In the genomic region with DNA sequence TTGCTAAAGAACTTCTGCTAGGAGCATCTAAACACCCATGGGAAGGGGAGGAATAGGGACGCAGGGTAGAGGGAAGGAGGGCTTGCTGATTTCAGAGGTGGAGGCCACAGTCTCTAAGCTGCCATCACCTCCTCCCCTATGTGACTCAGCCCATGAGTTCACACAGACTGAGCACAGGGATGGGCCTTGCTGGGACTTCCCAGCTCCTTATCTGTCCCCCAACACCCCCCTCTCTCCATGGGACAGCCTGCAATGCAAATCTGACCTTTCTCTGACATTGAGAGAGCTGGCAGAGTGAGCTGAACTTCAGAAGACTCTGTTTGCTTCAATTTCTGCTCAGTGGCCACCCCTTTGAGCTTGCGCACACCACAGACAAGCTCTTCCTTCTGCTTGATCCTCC, we compare ENCODE assay signal across 22 mouse cellular contexts. TPM values are rescaled to one million over a fixed set of nuclear protein-coding genes. Genes with fewer than 3 reads are reported as not detected.
A peak's percentile ranks its signal among the peaks of the same experiment; 100 is the strongest.
DNase-seq lines count a peak whose midpoint lies in the region; ATAC-seq and TF ChIP-seq lines count a peak whose summit lies in the region.
"Had no signal": no experiment of that assay in that cellular context is flagged by ENCODE, and none has a peak within 500 bp of the region (broad histone marks: within the 10 kb centered on the region; RNA-seq: fewer than 3 reads in every experiment).

No protein-coding gene starts in this region.

- peak overlapping the region; percentile 7; the same call in 1 of the 2 replicates for H3K9ac ChIP-seq in heart, embryonic 12.5 days
- no peak overlapping the region for H3K9ac ChIP-seq in intestine, embryonic 14.5 days (ENCODE audit: low read length)
- no peak overlapping the region for H3K9ac ChIP-seq in intestine, postnatal 0 days (ENCODE audit: low read depth, low read length)
- H3K9ac ChIP-seq: forebrain, embryonic 15.5 days; hindbrain, embryonic 13.5 days; midbrain, embryonic 15.5 days; neural tube, embryonic 12.5 days had no signal

- no peaks in the 10 kb centered on the region for H3K36me3 ChIP-seq in heart, embryonic 12.5 days
- H3K36me3 ChIP-seq in intestine, embryonic 14.5 days (ENCODE audit: control insufficient read depth, insufficient read depth, low read length) = no peaks in the 10 kb centered on the region
- H3K36me3 ChIP-seq in intestine, postnatal 0 days (ENCODE audit: control insufficient read depth, insufficient read depth) = no peaks in the 10 kb centered on the region
- H3K36me3 ChIP-seq: forebrain, embryonic 15.5 days; G1E; hindbrain, embryonic 13.5 days; midbrain, embryonic 15.5 days; neural tube, embryonic 12.5 days had no signal

- H3K27me3 ChIP-seq in heart, embryonic 12.5 days (replicated peaks) = no peaks in the 10 kb centered on the region
- no peaks in the 10 kb centered on the region for H3K27me3 ChIP-seq in intestine, embryonic 14.5 days (replicated peaks; ENCODE audit: control insufficient read depth, insufficient read depth, low read length)
- no peaks in the 10 kb centered on the region for H3K27me3 ChIP-seq in intestine, postnatal 0 days (replicated peaks; ENCODE audit: control insufficient read depth, insufficient read depth, low read length)
- H3K27me3 ChIP-seq: forebrain, embryonic 15.5 days; hindbrain, embryonic 13.5 days; midbrain, embryonic 15.5 days; neural tube, embryonic 12.5 days had no signal

- WGBS in heart, embryonic 12.5 days = 46% methylated on average over 2 of the region's 2 CpGs
- WGBS in intestine, embryonic 14.5 days = 88% methylated on average over 2 of the region's 2 CpGs
- 98% methylated on average over 2 of the region's 2 CpGs for WGBS in intestine, postnatal 0 days

- H3K9me3 ChIP-seq in heart, embryonic 12.5 days (replicated peaks) = no peaks in the 10 kb centered on the region
- no peaks in the 10 kb centered on the region for H3K9me3 ChIP-seq in intestine, embryonic 14.5 days (ENCODE audit: control insufficient read depth, low read length)
- H3K9me3 ChIP-seq in intestine, postnatal 0 days (ENCODE audit: control insufficient read depth) = no peaks in the 10 kb centered on the region
- H3K9me3 ChIP-seq: forebrain, embryonic 15.5 days; G1E; hindbrain, embryonic 13.5 days; midbrain, embryonic 15.5 days; neural tube, embryonic 12.5 days had no signal

- no peak for TF ChIP-seq CTCF in intestine, postnatal 0 days (IDR thresholded peaks at IDR 0.05; ENCODE audit: low read depth)
- TF ChIP-seq CTCF in layer of hippocampus, adult 2 months (conservative IDR thresholded peaks at IDR 0.05) = no peak

- peaks cover 63% of the 10 kb centered on the region for H3K4me1 ChIP-seq in heart, embryonic 12.5 days (replicated peaks)
- H3K4me1 ChIP-seq in intestine, embryonic 14.5 days (replicated peaks; ENCODE audit: control insufficient read depth, insufficient read depth, low read length) = no peaks in the 10 kb centered on the region; the same call in 1 of the 2 replicates
- 0 out of 2 replicates have a peak, but pooled peaks cover 7% of the 10 kb centered on the region for H3K4me1 ChIP-seq in intestine, postnatal 0 days (replicated peaks; ENCODE audit: control insufficient read depth, insufficient read depth, low read length)

- peak overlapping the region; percentile 65 for H3K27ac ChIP-seq in heart, embryonic 12.5 days (ENCODE audit: poor library complexity, severe bottlenecking)
- H3K27ac ChIP-seq in intestine, embryonic 14.5 days (ENCODE audit: low read depth) = no peak overlapping the region
- no peak overlapping the region for H3K27ac ChIP-seq in intestine, postnatal 0 days (ENCODE audit: low read depth, low read length)
- no peak overlapping the region for H3K27ac ChIP-seq in layer of hippocampus, adult 2 months
- H3K27ac ChIP-seq: forebrain, embryonic 15.5 days; hindbrain, embryonic 13.5 days; macrophage; midbrain, embryonic 15.5 days; neural tube, embryonic 12.5 days had no signal

- no peak overlapping the region for H3K4me3 ChIP-seq in heart, embryonic 12.5 days
- H3K4me3 ChIP-seq in intestine, embryonic 14.5 days (ENCODE audit: low read depth, low read length) = no peak overlapping the region
- no peak overlapping the region for H3K4me3 ChIP-seq in intestine, postnatal 0 days (ENCODE audit: low read depth, low read length)
- H3K4me3 ChIP-seq in layer of hippocampus, adult 2 months = no peak overlapping the region
- H3K4me3 ChIP-seq: forebrain, embryonic 15.5 days; hindbrain, embryonic 13.5 days; midbrain, embryonic 15.5 days; neural tube, embryonic 12.5 days had no signal

- DNase-seq in adrenal gland, adult 2 months = peak; percentile 63
- no peak for DNase-seq in adrenal gland, postnatal 4 days (ENCODE audit: low spot score in 2 of 2)
- DNase-seq in heart, adult 9 months (ENCODE audit: low spot score in 2 of 2) = no peak
- DNase-seq in intestine, embryonic 14.5 days (ENCODE audit: low spot score) = no peak
- DNase-seq in layer of hippocampus, adult 2 months (ENCODE audit: low spot score in 2 of 2) = no peak
- DNase-seq in gastrocnemius, postnatal 25 days = no peak
- DNase-seq: cerebellum, adult 9-10 months; heart, adult 18-20 months; kidney, adult 8-10 months; kidney, postnatal 14 days; right cerebral cortex, postnatal 14 days had no signal

- H3K4me2 ChIP-seq in heart, embryonic 12.5 days = no peak overlapping the region; the same call in 1 of the 2 replicates
- no peak overlapping the region for H3K4me2 ChIP-seq in intestine, embryonic 14.5 days (ENCODE audit: low read length)
- no peak overlapping the region for H3K4me2 ChIP-seq in intestine, postnatal 0 days (replicated peaks; ENCODE audit: low read depth)
- H3K4me2 ChIP-seq: forebrain, embryonic 15.5 days; hindbrain, embryonic 13.5 days; midbrain, embryonic 15.5 days; neural tube, embryonic 12.5 days had no signal

- peak; percentile 30; the same call in 1 of the 2 replicates for ATAC-seq in heart, embryonic 12.5 days (ENCODE audit: insufficient number of reproducible peaks, low FRiP score)
- ATAC-seq in intestine, embryonic 14.5 days (replicated peaks; ENCODE audit: low FRiP score, low TSS enrichment, low read depth) = 0 out of 2 replicates have a peak, but pooled peaks have one; percentile 19
- ATAC-seq in intestine, postnatal 0 days = no peak
- ATAC-seq: activated CD4-positive, CD25-positive, alpha-beta regulatory T cell, adult 4 months; CD4-positive, CD25-positive, alpha-beta regulatory T cell, adult 4 months; forebrain, embryonic 15.5 days; lung, postnatal 0 days; midbrain, embryonic 15.5 days had no signal

RNA-seq across cellular contexts. Expression of gene Dkk3, which starts 18.1 kb away (rescaled TPM):
- 10 to 100 TPM; 18.9 to 21.6 TPM for total RNA-seq in adrenal gland, adult 2 months (2021)
- 13.1 and 14.2 TPM in 2 replicates for polyA plus RNA-seq in adrenal gland, adult 2 months (2012; rRNA removed)
- 10 to 100 TPM; 17.3 to 17.7 TPM for total RNA-seq in adrenal gland, postnatal 4 days (2021)
- polyA plus RNA-seq in heart, embryonic 12.5 days (2016; fragmentation: Nextera tagmentation; extraction: Ambion mirVana) = 91.4 and 96.7 TPM in 2 replicates
- polyA plus RNA-seq in intestine, embryonic 14.5 days (2014; fragmentation: Nextera tagmentation; extraction: Ambion mirVana) = 22.9 and 27.4 TPM in 2 replicates
- polyA plus RNA-seq in intestine, postnatal 0 days (2015; fragmentation: Nextera tagmentation; extraction: Ambion mirVana) = 17.0 and 19.2 TPM in 2 replicates
- total RNA-seq in layer of hippocampus, adult 2 months (2021) = 100 to 1,000 TPM; 253 to 270 TPM
- 1 to 10 TPM; 1.9 to 2.0 TPM for total RNA-seq in gastrocnemius, postnatal 25 days (2021)
- polyA plus RNA-seq: G1E, macrophage had no signal

Comparison
In these comparisons a context has a peak if more than half of its experiments do, and no peak if none do; other contexts are left out.
1. RNA of gene Dkk3, which starts 18.1 kb away (total RNA-seq): 253 to 270 TPM in layer of hippocampus, adult 2 months; 18.9 to 21.6 TPM in adrenal gland, adult 2 months, 17.3 to 17.7 TPM in adrenal gland, postnatal 4 days and 1.9 to 2.0 TPM in gastrocnemius, postnatal 25 days; every median in the first group is over 10 times any median in the second.